Mouse (Mus musculus) liver, embryonic 16.5 days (tissue): ENCODE measurements around the gene Akap2. TPM values are rescaled to one million over a fixed set of nuclear protein-coding genes. Genes with fewer than 3 reads are reported as not detected.

Source experiments
- ATAC-seq: fragments of 200-750 bp; cut with Nextera tagmentation; 2 replicates; pipeline ENCODE4 v1.8.0; 2017; ENCODE audit warnings: low read depth, mild to moderate bottlenecking, moderate number of reproducible peaks, moderate library complexity
- H3K27ac ChIP-seq: fragments of 300-500 bp; sonication (generic); 2 replicates; pipeline ENCODE4 v1.5.1; 2014; ENCODE audit warnings: mild to moderate bottlenecking, low read length
- H3K27me3 ChIP-seq: fragments of 300-500 bp; sonication (generic); 2 replicates; pipeline ENCODE4 v1.6.1; 2014; ENCODE audit warnings: low read depth, low read length, mixed read lengths; ENCODE audit not compliant: control insufficient read depth, insufficient read depth
- H3K36me3 ChIP-seq: fragments of 300-500 bp; sonication (generic); 2 replicates; pipeline ENCODE4 v1.6.1; 2014; ENCODE audit warnings: mild to moderate bottlenecking; ENCODE audit not compliant: control insufficient read depth, insufficient read depth
- H3K4me1 ChIP-seq: fragments of 300-500 bp; sonication (generic); 2 replicates; pipeline ENCODE4 v1.6.1; 2014; ENCODE audit warnings: low read depth, low read length, mixed read lengths; ENCODE audit not compliant: control insufficient read depth
- H3K4me2 ChIP-seq: fragments of 300-500 bp; sonication (generic); 2 replicates; pipeline ENCODE4 v1.6.1; 2014; ENCODE audit warnings: low read depth, low read length, mixed read lengths
- H3K4me3 ChIP-seq: fragments of 300-500 bp; sonication (generic); 2 replicates; pipeline ENCODE4 v1.5.1; 2014; ENCODE audit warnings: low read depth, mild to moderate bottlenecking, low read length
- H3K9ac ChIP-seq: fragments of 300-500 bp; sonication (generic); 2 replicates; pipeline ENCODE4 v1.6.1; 2014; ENCODE audit warnings: low read depth, low read length
- H3K9me3 ChIP-seq: fragments of 300-500 bp; sonication (generic); replicated peaks from 2 replicates; pipeline ENCODE4 v1.6.1; 2016; ENCODE audit warnings: low read length; ENCODE audit not compliant: control insufficient read depth
- WGBS: fragments of 180-500 bp; shearing (Covaris S2); extraction: QIAGEN DNeasy Blood & Tissue Kit; methylation state at CpG from one replicate; pipeline ENCODE4 v1.1.7; 2014; ENCODE audit not compliant: insufficient replicate concordance; 5-methylcytosine and 5-hydroxymethylcytosine counted together
- polyA plus RNA-seq: library from polyadenylated mRNA; unstranded; fragments of >200 nt; fragmentation: Nextera tagmentation; extraction: Ambion mirVana; gene quantifications from 2 replicates; pipeline ENCODE4 v1.2.1, GENCODE M21; 2015

Akap2 gene
- polyA plus RNA-seq, 1 experiment from 2014 or later = 2.0 TPM

DNA sequence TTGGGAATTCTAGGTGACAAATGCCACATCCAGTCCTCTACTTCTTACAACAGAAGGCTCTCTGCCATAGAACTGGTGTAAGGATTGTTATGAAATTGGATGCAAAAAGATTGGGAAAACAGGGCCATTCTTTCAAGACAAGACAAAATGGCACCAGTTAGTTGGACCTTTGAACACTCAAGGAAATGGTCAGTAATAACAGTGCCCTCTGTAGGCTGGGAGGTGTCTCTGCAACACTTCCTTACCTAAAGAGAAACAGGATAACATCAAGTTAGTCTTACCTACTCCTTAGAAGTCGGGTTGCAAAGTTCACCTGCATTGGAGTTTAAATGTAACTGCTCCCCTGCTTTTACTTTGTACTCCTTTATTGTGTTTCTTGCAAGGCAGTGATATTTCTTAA is 1.9 kb downstream of the Akap2 start:
- Histone ChIP-seq H3K4me1 (no peaks in the 10 kb centered on the region), H3K9ac (no peak overlapping the region), H3K36me3 (no peaks in the 10 kb centered on the region), H3K4me2 (no peak overlapping the region), H3K9me3 (no peaks in the 10 kb centered on the region), H3K27ac (no peak overlapping the region), H3K4me3 (no peak overlapping the region), H3K27me3 (no peaks in the 10 kb centered on the region)
- no peak for ATAC-seq
- WGBS = 68% methylated on average over 1 of the region's 1 CpGs

DNA sequence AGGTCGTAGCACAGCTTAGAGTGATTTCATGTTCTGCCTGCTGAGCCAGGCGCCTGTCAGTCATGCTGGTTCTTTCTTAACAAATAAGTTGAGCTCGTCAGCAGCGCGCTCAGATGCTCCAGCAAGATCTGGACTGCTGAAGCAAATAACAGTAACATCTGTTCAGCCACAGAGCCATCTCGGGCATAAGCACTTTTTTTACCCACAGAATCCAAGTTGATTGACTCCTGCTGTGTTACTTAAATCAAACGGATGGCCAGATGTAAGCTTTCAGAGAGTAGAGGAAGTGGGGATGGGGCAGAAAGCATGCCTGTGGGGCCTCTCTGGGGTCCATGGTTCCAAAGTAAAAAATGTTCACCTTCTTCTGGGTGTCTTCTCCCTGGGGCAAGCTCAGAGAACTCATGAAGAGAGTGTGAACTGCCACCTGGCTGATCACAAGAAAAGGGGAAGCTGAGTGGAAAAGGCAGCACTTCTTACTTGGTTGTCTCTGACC is 3.5 kb downstream of the Akap2 start:
- no peaks in the 10 kb centered on the region for H3K4me1 ChIP-seq
- 25% methylated on average over 7 of the region's 7 CpGs for WGBS
- no peaks in the 10 kb centered on the region for H3K36me3 ChIP-seq
- no peaks in the 10 kb centered on the region for H3K27me3 ChIP-seq
- ATAC-seq = no peak
- no peak overlapping the region for H3K9ac ChIP-seq
- H3K4me3 ChIP-seq = no peak overlapping the region
- no peaks in the 10 kb centered on the region for H3K9me3 ChIP-seq
- H3K4me2 ChIP-seq = no peak overlapping the region
- no peak overlapping the region for H3K27ac ChIP-seq

DNA sequence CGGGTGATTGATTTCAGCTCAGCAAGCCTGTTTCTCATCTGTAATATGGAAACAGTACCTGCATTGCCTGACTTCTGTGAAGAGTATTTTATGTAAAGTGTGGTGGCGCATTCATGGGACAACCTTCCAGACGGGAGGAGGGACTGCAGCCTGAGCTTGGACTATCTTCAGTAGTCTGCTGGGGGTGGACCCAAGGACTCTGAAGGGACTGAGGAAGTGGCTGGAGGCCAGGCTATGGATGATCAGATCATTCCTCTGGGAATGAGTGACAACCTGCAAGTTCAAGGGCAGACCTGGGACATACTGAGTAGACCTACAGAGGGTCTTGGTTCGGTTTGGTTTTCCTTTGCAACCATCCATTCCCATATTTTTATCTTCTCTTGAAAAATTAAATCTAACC is 4.8 kb downstream of the Akap2 start:
- no peak overlapping the region for H3K4me3 ChIP-seq
- no peak overlapping the region for H3K4me2 ChIP-seq
- no peak overlapping the region for H3K9ac ChIP-seq
- no peaks in the 10 kb centered on the region for H3K36me3 ChIP-seq
- no peak for ATAC-seq
- no peak overlapping the region for H3K27ac ChIP-seq
- no peaks in the 10 kb centered on the region for H3K4me1 ChIP-seq
- no peaks in the 10 kb centered on the region for H3K9me3 ChIP-seq
- no peaks in the 10 kb centered on the region for H3K27me3 ChIP-seq
- WGBS = 65% methylated on average over 4 of the region's 4 CpGs

DNA sequence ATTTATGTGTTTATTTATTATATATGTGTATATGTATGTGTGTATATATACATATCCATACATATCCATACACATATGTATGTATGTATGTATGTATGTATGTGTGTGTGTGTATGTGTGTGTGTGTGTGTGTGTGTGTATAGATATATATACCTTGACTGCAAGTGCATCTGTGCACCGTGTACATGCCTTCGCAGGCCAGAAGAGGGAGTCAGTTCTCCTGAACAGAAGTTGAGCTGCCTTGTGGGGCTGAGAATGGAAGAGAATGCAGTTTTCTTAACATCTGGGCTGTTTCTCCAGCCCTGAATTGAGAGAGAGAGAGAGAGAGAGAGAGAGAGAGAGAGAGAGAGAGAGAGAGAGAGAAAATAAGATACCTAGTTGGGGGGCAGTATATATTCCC is 6.2 kb downstream of the Akap2 start:
- H3K27me3 ChIP-seq = no peaks in the 10 kb centered on the region

DNA sequence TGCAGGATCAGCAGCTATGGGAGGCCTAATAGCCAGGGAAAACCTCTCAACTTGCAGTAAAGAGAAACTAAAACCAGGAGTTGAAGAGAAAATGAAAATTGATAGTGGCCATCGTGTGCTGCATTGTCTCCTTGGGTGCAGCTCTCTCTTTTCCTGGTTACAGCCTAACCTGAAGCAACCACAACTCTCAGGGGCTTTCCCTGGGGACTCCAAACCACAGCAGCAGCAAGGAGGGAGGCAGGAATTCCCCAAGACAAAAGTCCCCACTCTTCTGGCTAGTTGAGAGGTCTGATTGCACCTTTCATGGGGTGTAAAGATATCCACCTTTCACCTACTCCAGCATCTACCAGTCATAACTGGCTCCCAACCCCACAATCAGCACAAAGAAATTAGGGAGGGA is 8.1 kb downstream of the Akap2 start:
- H3K4me3 ChIP-seq = no peak overlapping the region
- ATAC-seq = no peak
- no peaks in the 10 kb centered on the region for H3K9me3 ChIP-seq
- H3K27ac ChIP-seq = no peak overlapping the region
- no peak overlapping the region for H3K4me2 ChIP-seq
- H3K9ac ChIP-seq = no peak overlapping the region
- WGBS = 42% methylated on average over 1 of the region's 1 CpGs
- no peaks in the 10 kb centered on the region for H3K4me1 ChIP-seq
- H3K36me3 ChIP-seq = no peaks in the 10 kb centered on the region
- no peaks in the 10 kb centered on the region for H3K27me3 ChIP-seq

More for the DNA sequence above, 6.2 kb downstream of the Akap2 start:
- whole genome bisulfite sequencing = 48% methylated on average over 2 of the region's 2 CpGs
- no peaks in the 10 kb centered on the region for H3K36me3 ChIP-seq
- H3K4me3 ChIP-seq = no peak overlapping the region
- H3K4me2 ChIP-seq = no peak overlapping the region
- H3K27ac ChIP-seq = no peak overlapping the region
- H3K4me1 ChIP-seq = no peaks in the 10 kb centered on the region
- ATAC-seq = no peak
- no peaks in the 10 kb centered on the region for H3K9me3 ChIP-seq
- no peak overlapping the region for H3K9ac ChIP-seq

DNA sequence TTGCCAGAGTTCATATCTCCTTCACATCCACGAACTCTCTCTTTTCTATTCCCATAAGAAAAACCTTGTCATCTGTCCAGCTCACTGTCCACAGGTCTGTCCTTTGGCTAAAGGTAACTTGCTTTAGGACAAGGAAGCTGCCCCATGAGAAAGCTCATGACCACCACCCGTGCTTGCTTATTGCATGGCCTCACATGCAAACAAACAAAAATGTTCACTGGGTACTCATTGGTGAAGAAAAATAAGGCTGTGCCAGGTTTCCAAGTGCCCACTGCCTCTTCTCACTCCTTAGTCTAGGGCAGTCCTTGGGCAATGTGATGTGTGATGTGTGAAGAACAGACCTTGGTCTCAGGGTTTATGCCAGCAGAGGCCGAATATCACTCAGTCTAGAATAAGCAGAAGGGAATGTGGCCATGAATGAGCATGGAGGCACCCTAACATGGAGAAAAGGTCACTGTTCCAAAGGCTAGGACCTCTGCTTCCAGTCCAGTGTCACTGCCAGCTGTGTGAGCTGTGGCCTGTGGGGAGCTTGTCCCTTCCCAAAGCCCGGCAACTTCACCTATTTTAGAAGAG is 11.2 kb downstream of the Akap2 start:
- Histone ChIP-seq H3K9me3 (no peaks in the 10 kb centered on the region), H3K9ac (no peak overlapping the region), H3K4me2 (no peak overlapping the region), H3K36me3 (no peaks in the 10 kb centered on the region), H3K27me3 (no peaks in the 10 kb centered on the region), H3K4me1 (no peaks in the 10 kb centered on the region), H3K27ac (no peak overlapping the region), H3K4me3 (no peak overlapping the region)
- WGBS = 55% methylated on average over 4 of the region's 4 CpGs
- no peak for ATAC-seq

DNA sequence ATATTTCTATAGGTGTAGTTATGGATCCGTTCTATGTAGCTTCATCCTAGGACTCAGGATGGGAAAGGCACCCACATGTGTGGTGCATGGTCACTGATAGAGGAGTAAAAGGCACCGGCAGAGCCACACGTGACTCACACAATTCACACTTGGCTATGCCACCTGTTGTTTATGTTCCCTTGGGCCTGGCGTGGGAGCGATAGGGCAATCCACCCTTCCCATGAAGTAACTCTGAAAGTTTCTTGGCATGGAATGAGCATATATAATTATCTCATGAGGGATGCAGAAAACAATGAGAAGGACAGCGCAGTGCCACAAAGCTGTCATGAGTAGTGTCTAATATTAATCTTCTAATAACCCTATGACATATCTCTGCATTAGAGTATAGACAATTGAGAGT is 12.6 kb downstream of the Akap2 start:
- WGBS = 72% methylated on average over 6 of the region's 6 CpGs
- no peak overlapping the region for H3K4me3 ChIP-seq
- H3K27ac ChIP-seq = no peak overlapping the region
- H3K4me1 ChIP-seq = no peaks in the 10 kb centered on the region
- no peaks in the 10 kb centered on the region for H3K36me3 ChIP-seq
- no peak overlapping the region for H3K4me2 ChIP-seq
- no peaks in the 10 kb centered on the region for H3K9me3 ChIP-seq
- ATAC-seq = no peak
- no peak overlapping the region for H3K9ac ChIP-seq
- H3K27me3 ChIP-seq = no peaks in the 10 kb centered on the region

DNA sequence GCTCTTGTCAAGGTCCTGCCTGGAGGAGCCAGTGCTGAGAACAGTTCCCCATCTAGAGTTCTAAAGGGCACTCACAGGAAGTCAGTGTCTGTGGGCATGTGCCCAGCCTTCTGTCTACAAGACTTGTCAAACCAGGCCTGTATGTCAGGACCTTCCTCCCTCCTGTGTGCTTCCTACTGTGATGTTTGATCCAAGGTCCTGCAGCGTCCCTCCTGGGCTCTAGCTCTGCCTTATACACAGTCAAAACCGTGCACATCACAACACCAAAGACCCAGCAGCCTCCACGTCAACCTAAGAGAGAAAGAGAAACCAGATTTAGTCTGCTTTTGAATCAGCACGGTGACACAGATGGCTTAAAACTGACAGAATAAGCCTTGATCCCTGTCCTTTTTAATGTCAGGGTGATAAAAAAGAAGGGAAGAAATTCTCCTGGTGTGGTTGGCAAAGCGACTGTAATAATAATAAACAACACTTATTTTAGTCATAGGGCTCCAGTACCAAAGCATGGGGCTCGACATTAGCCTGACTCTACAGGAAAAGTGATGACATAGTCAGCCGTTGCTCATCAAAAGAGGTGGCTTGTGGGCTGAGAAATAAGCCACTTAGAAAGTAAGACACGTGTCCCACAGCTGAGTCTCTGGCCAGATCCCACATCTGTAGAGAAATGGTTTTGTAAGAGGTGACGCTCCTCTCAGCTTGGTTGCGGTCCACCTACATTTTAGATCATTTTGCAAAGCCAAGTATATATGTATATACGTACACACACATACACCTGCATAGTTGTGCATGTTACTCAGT is 13.5 kb downstream of the Akap2 start:
- no peaks in the 10 kb centered on the region for H3K27me3 ChIP-seq
- H3K4me3 ChIP-seq = no peak overlapping the region
- no peak for ATAC-seq
- 58% methylated on average over 11 of the region's 11 CpGs for WGBS
- H3K4me2 ChIP-seq = no peak overlapping the region
- no peaks in the 10 kb centered on the region for H3K4me1 ChIP-seq
- H3K9ac ChIP-seq = no peak overlapping the region
- H3K36me3 ChIP-seq = no peaks in the 10 kb centered on the region
- no peak overlapping the region for H3K27ac ChIP-seq
- H3K9me3 ChIP-seq = no peaks in the 10 kb centered on the region

DNA sequence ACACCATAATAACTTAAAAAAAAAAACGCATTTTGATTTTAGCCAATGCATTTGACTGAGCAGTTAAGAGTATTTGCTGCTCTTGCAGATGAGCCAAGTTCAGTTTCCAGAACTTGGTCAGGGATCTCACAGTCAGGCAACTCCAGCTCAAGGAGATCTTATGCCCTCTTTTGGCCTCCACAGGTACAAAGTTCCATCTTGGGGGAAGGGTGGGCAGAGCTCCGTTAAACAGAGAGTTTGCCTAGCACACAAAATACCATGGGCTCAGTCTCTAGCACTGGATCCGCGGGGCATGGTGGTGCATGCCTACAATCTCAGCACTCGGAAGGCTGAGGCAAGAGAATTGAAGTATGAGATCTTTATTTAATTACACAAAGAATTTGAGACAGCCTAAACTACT is 14.9 kb downstream of the Akap2 start:
- no peaks in the 10 kb centered on the region for H3K27me3 ChIP-seq
- H3K4me2 ChIP-seq = no peak overlapping the region
- H3K9ac ChIP-seq = no peak overlapping the region
- ATAC-seq = no peak
- WGBS = 51% methylated on average over 5 of the region's 5 CpGs
- H3K27ac ChIP-seq = no peak overlapping the region
- H3K4me3 ChIP-seq = no peak overlapping the region
- no peaks in the 10 kb centered on the region for H3K4me1 ChIP-seq
- H3K36me3 ChIP-seq = no peaks in the 10 kb centered on the region
- H3K9me3 ChIP-seq = no peaks in the 10 kb centered on the region
